Mouse (Mus musculus): Measurements from ENCODE around the gene Fau. TPM values are rescaled to one million over a fixed set of nuclear protein-coding genes. Genes with fewer than 3 reads are reported as not detected.
A peak's percentile ranks its signal among the peaks of the same experiment; 100 is the strongest.

The Fau gene
- polyA plus RNA-seq, 1 experiment from 2014 or later: 749 TPM

DNA sequence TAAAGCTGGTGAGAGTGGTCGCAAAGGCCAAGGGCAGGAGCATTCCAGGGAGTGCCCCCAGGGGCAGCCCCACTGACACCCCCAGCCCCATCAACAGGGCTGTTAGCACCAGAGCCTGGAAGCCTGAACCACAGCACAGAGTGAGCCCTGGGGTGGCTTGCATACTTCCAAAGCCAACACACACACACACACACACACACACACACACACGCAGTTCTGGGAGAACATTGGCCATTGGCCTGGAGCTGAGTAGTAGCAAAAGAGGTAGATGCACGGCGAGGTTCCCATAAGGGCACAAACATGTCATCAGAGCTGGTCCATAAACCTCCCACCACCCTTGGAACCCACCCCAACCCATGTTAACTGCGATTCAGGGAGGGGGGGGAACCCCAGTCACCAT, 8.9 kb downstream of the Fau start:
- no peaks in the 10 kb centered on the region for H3K27me3 ChIP-seq (ENCODE audit: control insufficient read depth, insufficient read depth, low read length)
- peaks cover 12% of the 10 kb centered on the region for H3K4me1 ChIP-seq (replicated peaks; ENCODE audit: control insufficient read depth, insufficient read depth, low read length)
- H3K4me2 ChIP-seq (replicated peaks; ENCODE audit: low read depth, low read length): peak overlapping the region; percentile 94
- H3K36me3 ChIP-seq (ENCODE audit: control insufficient read depth, insufficient read depth, low read length): 0 out of 2 replicates have a peak, but pooled peaks cover 5% of the 10 kb centered on the region
- no peak for ATAC-seq (ENCODE audit: low FRiP score)
- H3K4me3 ChIP-seq (ENCODE audit: low read depth, low read length): peak overlapping the region; percentile 56
- H3K27ac ChIP-seq (ENCODE audit: low read depth, low read length): peak overlapping the region; percentile 82; the same call in 1 of the 2 replicates
- DNase-seq (ENCODE audit: low spot score): no peak
- 35% methylated on average over 5 of the region's 5 CpGs for WGBS
- no peaks in the 10 kb centered on the region for H3K9me3 ChIP-seq (ENCODE audit: control insufficient read depth, low read length)
- peak overlapping the region; percentile 76 for H3K9ac ChIP-seq (ENCODE audit: low read depth, low read length)

DNA sequence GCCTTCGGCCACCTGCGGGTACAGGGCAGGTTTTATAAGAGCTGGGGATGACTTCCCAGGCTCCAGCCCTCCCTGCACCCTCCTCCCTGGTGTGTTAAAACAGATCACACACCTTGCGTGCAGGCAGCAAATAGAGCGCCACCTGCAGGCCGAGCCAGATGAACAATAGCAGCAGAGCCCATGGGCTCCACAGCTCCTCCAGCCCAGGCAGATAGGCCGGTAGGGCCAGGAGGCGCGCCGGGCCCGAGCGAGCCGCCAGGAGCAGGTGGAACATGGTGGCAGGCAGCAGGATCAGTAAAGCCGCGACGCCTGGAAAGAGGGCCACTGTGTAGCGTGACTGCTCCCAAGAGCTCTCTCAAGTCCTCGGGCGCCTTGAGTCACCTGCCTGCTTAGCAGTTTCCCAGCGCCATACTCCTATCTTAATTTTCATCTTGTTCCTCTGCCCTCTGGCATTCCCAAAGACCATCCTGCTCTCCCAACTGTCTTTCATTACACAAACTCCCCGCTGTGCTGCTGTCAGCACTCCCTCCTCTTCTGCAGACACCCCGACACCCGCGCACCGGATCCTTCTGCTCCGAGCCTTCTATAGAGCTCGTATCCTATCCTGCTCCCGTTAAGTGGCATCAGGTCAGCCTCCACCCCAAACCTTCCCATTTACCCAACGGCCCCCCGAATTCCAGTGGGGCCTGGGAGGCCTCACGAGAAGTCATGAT, 9.5 kb downstream of the Fau start:
- H3K27ac ChIP-seq (ENCODE audit: low read depth, low read length): peak overlapping the region; percentile 82
- H3K36me3 ChIP-seq (ENCODE audit: control insufficient read depth, insufficient read depth, low read length): 0 out of 2 replicates have a peak, but pooled peaks cover 5% of the 10 kb centered on the region
- WGBS: 1% methylated on average over 30 of the region's 30 CpGs
- peak overlapping the region; percentile 94 for H3K4me2 ChIP-seq (replicated peaks; ENCODE audit: low read depth, low read length)
- peak overlapping the region; percentile 56 for H3K4me3 ChIP-seq (ENCODE audit: low read depth, low read length)
- H3K9ac ChIP-seq (ENCODE audit: low read depth, low read length): peak overlapping the region; percentile 76
- H3K9me3 ChIP-seq (ENCODE audit: control insufficient read depth, low read length): no peaks in the 10 kb centered on the region
- no peaks in the 10 kb centered on the region for H3K27me3 ChIP-seq (ENCODE audit: control insufficient read depth, insufficient read depth, low read length)
- H3K4me1 ChIP-seq (replicated peaks; ENCODE audit: control insufficient read depth, insufficient read depth, low read length): peaks cover 9% of the 10 kb centered on the region
- peak; percentile 91 for DNase-seq (ENCODE audit: low spot score)
- ATAC-seq (ENCODE audit: low FRiP score): peak; percentile 77

DNA sequence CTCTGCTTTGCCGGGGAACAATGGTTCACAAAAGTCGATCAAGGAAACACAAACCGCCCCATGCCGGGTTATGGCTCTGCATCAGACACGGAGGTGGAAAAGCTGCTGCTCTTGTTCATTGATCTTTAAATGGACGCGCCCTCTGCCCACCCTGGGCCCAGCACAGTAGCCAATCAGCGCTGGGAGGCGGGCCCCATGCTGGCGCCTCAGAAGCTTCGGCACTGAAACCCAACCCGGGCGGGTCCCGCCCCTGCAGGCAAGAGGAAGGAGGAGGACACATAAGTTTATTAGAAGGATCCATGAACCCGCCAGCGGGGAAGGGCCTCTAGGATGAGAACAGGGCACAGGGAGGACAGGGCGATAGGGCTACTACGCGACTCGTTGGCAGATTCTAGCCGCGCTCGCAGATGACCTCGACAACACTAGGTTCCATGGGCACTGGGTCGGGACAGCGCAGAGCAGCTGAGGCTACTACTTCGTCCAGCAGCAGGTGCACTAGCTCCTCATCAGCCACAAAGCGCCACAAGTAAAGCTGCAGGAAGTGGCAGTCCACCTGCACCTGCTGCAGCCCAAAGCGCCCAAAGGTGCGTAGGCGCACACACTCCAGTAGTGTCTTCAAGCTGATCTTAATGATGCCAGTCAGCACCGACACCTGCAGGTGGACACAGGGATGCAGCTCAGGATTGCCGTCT, 10.2 kb downstream of the Fau start, which contains the start of gene Tm7sf2:
Gene Tm7sf2 (minus strand): TSS at position 650 of the 692 bp plus-strand sequence.
- ATAC-seq (ENCODE audit: low FRiP score) (peak; percentile 90), DNase-seq (ENCODE audit: low spot score) (peak; percentile 89)
- WGBS: 10% methylated on average over 33 of the region's 33 CpGs
- Histone ChIP-seq H3K27me3 (ENCODE audit: control insufficient read depth, insufficient read depth, low read length) (no peaks in the 10 kb centered on the region), H3K27ac (ENCODE audit: low read depth, low read length) (peak within 1 kb of the TSS; percentile 82), H3K9ac (ENCODE audit: low read depth, low read length) (peak within 1 kb of the TSS; percentile 76), H3K4me1 (replicated peaks; ENCODE audit: control insufficient read depth, insufficient read depth, low read length) (peaks cover 7% of the 10 kb centered on the region), H3K36me3 (ENCODE audit: control insufficient read depth, insufficient read depth, low read length) (0 out of 2 replicates have a peak, but pooled peaks cover 5% of the 10 kb centered on the region), H3K9me3 (ENCODE audit: control insufficient read depth, low read length) (no peaks in the 10 kb centered on the region), H3K4me2 (replicated peaks; ENCODE audit: low read depth, low read length) (peak within 1 kb of the TSS; percentile 94), H3K4me3 (ENCODE audit: low read depth, low read length) (peak within 1 kb of the TSS; percentile 56)

GRCm38 (mm10) chr19:6068951-6069350, 11.3 kb downstream of the Fau start:
- 0 out of 2 replicates have a peak, but pooled peaks cover 5% of the 10 kb centered on the region for H3K36me3 ChIP-seq (ENCODE audit: control insufficient read depth, insufficient read depth, low read length)
- ATAC-seq (ENCODE audit: low FRiP score) (no peak), DNase-seq (ENCODE audit: low spot score) (no peak)
- no peaks in the 10 kb centered on the region for H3K27me3 ChIP-seq (ENCODE audit: control insufficient read depth, insufficient read depth, low read length)
- no peak overlapping the region for H3K4me2 ChIP-seq (replicated peaks; ENCODE audit: low read depth, low read length)
- H3K9ac ChIP-seq (ENCODE audit: low read depth, low read length): no peak overlapping the region
- no peak overlapping the region for H3K4me3 ChIP-seq (ENCODE audit: low read depth, low read length)
- no peak overlapping the region for H3K27ac ChIP-seq (ENCODE audit: low read depth, low read length)
- peaks cover 7% of the 10 kb centered on the region for H3K4me1 ChIP-seq (replicated peaks; ENCODE audit: control insufficient read depth, insufficient read depth, low read length)
- H3K9me3 ChIP-seq (ENCODE audit: control insufficient read depth, low read length): no peaks in the 10 kb centered on the region
- 78% methylated on average over 4 of the region's 4 CpGs for WGBS

DNA sequence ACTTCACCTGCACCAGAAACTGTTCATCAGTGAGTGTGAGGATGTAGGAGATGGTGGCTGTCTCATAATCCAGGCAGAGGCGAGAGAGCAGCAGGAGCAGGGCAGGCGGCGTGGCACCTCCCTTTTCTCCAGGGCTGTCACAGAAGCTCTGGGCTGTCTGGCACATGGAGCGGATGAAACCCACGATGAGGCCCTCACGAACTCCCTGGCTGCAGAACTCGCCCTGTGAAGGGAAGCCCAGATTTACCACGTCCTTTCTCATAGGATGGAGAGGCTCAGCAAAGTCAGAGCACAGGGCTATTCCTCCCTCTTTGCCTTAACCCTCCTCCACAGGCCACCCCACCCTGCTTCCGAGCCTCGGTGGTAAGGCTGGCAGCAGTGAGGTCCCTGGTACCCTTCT, 12.2 kb downstream of the Fau start:
- H3K27ac ChIP-seq (ENCODE audit: low read depth, low read length): no peak overlapping the region
- H3K27me3 ChIP-seq (ENCODE audit: control insufficient read depth, insufficient read depth, low read length): no peaks in the 10 kb centered on the region
- DNase-seq (ENCODE audit: low spot score) (no peak), ATAC-seq (ENCODE audit: low FRiP score) (no peak)
- H3K9me3 ChIP-seq (ENCODE audit: control insufficient read depth, low read length): no peaks in the 10 kb centered on the region
- WGBS: 97% methylated on average over 10 of the region's 10 CpGs
- H3K9ac ChIP-seq (ENCODE audit: low read depth, low read length): no peak overlapping the region
- H3K4me2 ChIP-seq (replicated peaks; ENCODE audit: low read depth, low read length): no peak overlapping the region
- no peak overlapping the region for H3K4me3 ChIP-seq (ENCODE audit: low read depth, low read length)
- H3K4me1 ChIP-seq (replicated peaks; ENCODE audit: control insufficient read depth, insufficient read depth, low read length): peaks cover 7% of the 10 kb centered on the region
- 0 out of 2 replicates have a peak, but pooled peaks cover 5% of the 10 kb centered on the region for H3K36me3 ChIP-seq (ENCODE audit: control insufficient read depth, insufficient read depth, low read length)

DNA sequence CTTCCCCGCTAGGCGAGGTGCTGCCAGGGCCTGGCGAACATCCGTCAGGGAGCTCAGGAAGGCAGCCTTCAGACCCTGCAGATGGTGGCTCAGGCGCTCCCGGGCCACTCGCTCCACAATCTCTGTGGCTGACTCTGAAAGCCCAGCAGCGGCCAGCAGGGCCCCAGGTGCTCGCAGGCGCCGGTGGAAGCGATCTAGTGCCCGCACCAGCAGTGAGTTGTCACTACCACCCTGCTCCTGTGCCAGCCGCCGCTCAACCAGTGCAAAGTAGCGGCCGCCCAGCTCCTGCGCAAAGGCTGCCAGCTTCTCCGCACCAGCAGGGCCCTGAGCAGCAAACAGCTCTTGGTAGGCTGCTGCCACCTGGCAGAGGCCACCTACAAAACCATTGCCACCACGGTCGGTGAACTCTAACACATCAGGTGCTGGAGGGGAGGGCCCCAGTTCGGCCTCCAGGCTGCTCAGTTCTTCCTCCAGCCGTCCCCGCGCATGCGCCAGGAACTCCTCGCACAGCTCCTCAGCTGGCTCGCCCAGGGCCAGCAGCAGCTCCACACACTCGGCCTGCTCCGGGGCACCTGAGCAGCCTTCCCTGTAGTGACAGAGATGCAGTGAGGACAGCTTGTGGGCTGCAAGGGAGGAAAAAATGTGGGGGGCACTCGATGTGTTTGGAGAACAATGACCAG, 13.1 kb downstream of the Fau start:
- Histone ChIP-seq H3K36me3 (ENCODE audit: control insufficient read depth, insufficient read depth, low read length) (0 out of 2 replicates have a peak, but pooled peaks cover 5% of the 10 kb centered on the region), H3K27ac (ENCODE audit: low read depth, low read length) (no peak overlapping the region), H3K4me3 (ENCODE audit: low read depth, low read length) (no peak overlapping the region), H3K27me3 (ENCODE audit: control insufficient read depth, insufficient read depth, low read length) (no peaks in the 10 kb centered on the region), H3K9me3 (ENCODE audit: control insufficient read depth, low read length) (no peaks in the 10 kb centered on the region), H3K4me2 (replicated peaks; ENCODE audit: low read depth, low read length) (no peak overlapping the region), H3K9ac (ENCODE audit: low read depth, low read length) (no peak overlapping the region), H3K4me1 (replicated peaks; ENCODE audit: control insufficient read depth, insufficient read depth, low read length) (peaks cover 7% of the 10 kb centered on the region)
- DNase-seq (ENCODE audit: low spot score): no peak
- ATAC-seq (ENCODE audit: low FRiP score): no peak
- 94% methylated on average over 31 of the region's 31 CpGs for WGBS

GRCm38 (mm10) chr19:6071261-6071660, 13.6 kb downstream of the Fau start:
- WGBS: 94% methylated on average over 19 of the region's 19 CpGs
- H3K9ac ChIP-seq (ENCODE audit: low read depth, low read length): no peak overlapping the region

GRCm38 (mm10) chr19:6073889-6074288, 16.2 kb downstream of the Fau start:
- no peak for DNase-seq (ENCODE audit: low spot score)
- H3K27me3 ChIP-seq (ENCODE audit: control insufficient read depth, insufficient read depth, low read length): no peaks in the 10 kb centered on the region
- 97% methylated on average over 5 of the region's 5 CpGs for WGBS

More at GRCm38 (mm10) chr19:6071261-6071660, 13.6 kb downstream of the Fau start:
- Histone ChIP-seq H3K27ac (ENCODE audit: low read depth, low read length) (no peak overlapping the region), H3K9me3 (ENCODE audit: control insufficient read depth, low read length) (no peaks in the 10 kb centered on the region), H3K4me3 (ENCODE audit: low read depth, low read length) (no peak overlapping the region), H3K4me1 (replicated peaks; ENCODE audit: control insufficient read depth, insufficient read depth, low read length) (peaks cover 10% of the 10 kb centered on the region), H3K27me3 (ENCODE audit: control insufficient read depth, insufficient read depth, low read length) (no peaks in the 10 kb centered on the region), H3K36me3 (ENCODE audit: control insufficient read depth, insufficient read depth, low read length) (0 out of 2 replicates have a peak, but pooled peaks cover 5% of the 10 kb centered on the region), H3K4me2 (replicated peaks; ENCODE audit: low read depth, low read length) (no peak overlapping the region)
- no peak for DNase-seq (ENCODE audit: low spot score)
- ATAC-seq (ENCODE audit: low FRiP score): no peak

More at GRCm38 (mm10) chr19:6073889-6074288, 16.2 kb downstream of the Fau start:
- Histone ChIP-seq H3K9me3 (ENCODE audit: control insufficient read depth, low read length) (no peaks in the 10 kb centered on the region), H3K4me2 (replicated peaks; ENCODE audit: low read depth, low read length) (no peak overlapping the region), H3K4me3 (ENCODE audit: low read depth, low read length) (no peak overlapping the region), H3K27ac (ENCODE audit: low read depth, low read length) (no peak overlapping the region), H3K36me3 (ENCODE audit: control insufficient read depth, insufficient read depth, low read length) (0 out of 2 replicates have a peak, but pooled peaks cover 5% of the 10 kb centered on the region), H3K9ac (ENCODE audit: low read depth, low read length) (no peak overlapping the region), H3K4me1 (replicated peaks; ENCODE audit: control insufficient read depth, insufficient read depth, low read length) (peaks cover 5% of the 10 kb centered on the region; the same call in 1 of the 2 replicates)
- ATAC-seq (ENCODE audit: low FRiP score): no peak
